Mouse (Mus musculus) central nervous system, embryonic 18 days (tissue): ENCODE data around the gene Spert. TPM values are rescaled to one million over a fixed set of nuclear protein-coding genes. Genes with fewer than 3 reads are reported as not detected.

Experiments
- polyA plus RNA-seq: library from polyadenylated mRNA; depleted of rRNA; stranded (reverse); fragments of >200 nt; gene quantifications from 2 replicates; pipeline ENCODE4 v1.2.3, GENCODE M21; 2012; rRNA removed

Gene Spert
- polyA plus RNA-seq: not detected in 2 replicates

GRCm38 (mm10) chr14:75592978-75593377, at the start of gene Spert:
Gene Spert, minus strand, starts transcription at chr14:75593116.

GRCm38 (mm10) chr14:75642080-75642479, 49.2 kb upstream of the Spert start, which contains the start of gene Erich6b:
Gene Erich6b, plus strand, starts transcription at chr14:75642259.

Other genes starting within 250 kb of the Spert start
- gene Siah3, start 137.1 kb downstream of the Spert start, polyA plus RNA-seq: 4.9 and 6.0 TPM in 2 replicates
- not detected in 2 replicates for gene Erich6b, start 49.1 kb upstream of the Spert start, polyA plus RNA-seq
- 25.7 and 27.2 TPM in 2 replicates for gene Cog3, start 161.4 kb upstream of the Spert start, polyA plus RNA-seq
- 14.0 and 15.6 TPM in 2 replicates for gene Slc25a30, start 193.9 kb upstream of the Spert start, polyA plus RNA-seq